Mouse (Mus musculus) neural tube, embryonic 15.5 days (tissue): Measurements from ENCODE around the gene Ankrd55. TPM values are rescaled to one million over a fixed set of nuclear protein-coding genes. Genes with fewer than 3 reads are reported as not detected.

Experiments used
- ATAC-seq: fragments of 200-750 bp; cut with Nextera tagmentation; 2 replicates; pipeline ENCODE4 v1.8.0; 2017; ENCODE audit warnings: mild to moderate bottlenecking, moderate TSS enrichment, moderate library complexity; ENCODE audit not compliant: low FRiP score
- H3K27ac ChIP-seq: fragments of 300-500 bp; sonication (generic); replicated peaks from 2 replicates; pipeline ENCODE4 v1.5.1; 2015; ENCODE audit warnings: mild to moderate bottlenecking, inconsistent platforms
- H3K27me3 ChIP-seq: fragments of 300-500 bp; sonication (generic); replicated peaks from 2 replicates; pipeline ENCODE4 v1.6.1; 2015; ENCODE audit warnings: inconsistent platforms
- H3K36me3 ChIP-seq: fragments of 300-500 bp; sonication (generic); 2 replicates; pipeline ENCODE4 v1.6.1; 2015; ENCODE audit warnings: inconsistent platforms
- H3K4me1 ChIP-seq: fragments of 300-500 bp; sonication (generic); 2 replicates; pipeline ENCODE4 v1.6.1; 2015; ENCODE audit warnings: inconsistent platforms
- H3K4me2 ChIP-seq: fragments of 300-500 bp; sonication (generic); 2 replicates; pipeline ENCODE4 v1.6.1; 2015; ENCODE audit warnings: inconsistent platforms, mild to moderate bottlenecking, moderate library complexity
- H3K4me3 ChIP-seq: fragments of 300-500 bp; sonication (generic); replicated peaks from 2 replicates; pipeline ENCODE4 v1.5.1; 2015; ENCODE audit warnings: mild to moderate bottlenecking, inconsistent platforms
- H3K9ac ChIP-seq: fragments of 300-500 bp; sonication (generic); replicated peaks from 2 replicates; pipeline ENCODE4 v1.6.1; 2015; ENCODE audit warnings: mild to moderate bottlenecking, inconsistent platforms
- H3K9me3 ChIP-seq: fragments of 300-500 bp; sonication (generic); replicated peaks from 2 replicates; pipeline ENCODE4 v1.6.1; 2016; ENCODE audit warnings: inconsistent platforms
- WGBS: fragments of 180-500 bp; shearing (Covaris S2); methylation state at CpG from one replicate; pipeline ENCODE4 v1.1.7; 2015; ENCODE audit warnings: mixed read lengths; 5-methylcytosine and 5-hydroxymethylcytosine counted together
- polyA plus RNA-seq: library from polyadenylated mRNA; unstranded; fragments of >200 nt; fragmentation: Nextera tagmentation; extraction: Ambion mirVana; gene quantifications from 2 replicates; pipeline ENCODE4 v1.2.1, GENCODE M21; 2015

Ankrd55 gene
- polyA plus RNA-seq, 1 experiment from 2014 or later = 12.3 TPM

GRCm38 (mm10) chr13:112326977-112327376 lies 38.7 kb downstream of the Ankrd55 start:
- H3K27ac ChIP-seq = 0 out of 2 replicates have a peak overlapping the region, but pooled peaks have one; percentile 13
- ATAC-seq = no peak
- WGBS = 84% methylated on average over 5 of the region's 5 CpGs
- H3K4me1 ChIP-seq = peaks cover 22% of the 10 kb centered on the region
- no peaks in the 10 kb centered on the region for H3K9me3 ChIP-seq
- H3K27me3 ChIP-seq = no peaks in the 10 kb centered on the region
- no peak overlapping the region for H3K9ac ChIP-seq
- no peak overlapping the region for H3K4me2 ChIP-seq
- H3K4me3 ChIP-seq = no peak overlapping the region
- H3K36me3 ChIP-seq = peaks cover 2% of the 10 kb centered on the region; the same call in 1 of the 2 replicates

GRCm38 (mm10) chr13:112327511-112327910 lies 39.3 kb downstream of the Ankrd55 start:
- no peaks in the 10 kb centered on the region for H3K9me3 ChIP-seq
- 65% methylated on average over 4 of the region's 4 CpGs for WGBS
- no peak overlapping the region for H3K4me2 ChIP-seq

GRCm38 (mm10) chr13:112330257-112330656 lies 42.0 kb downstream of the Ankrd55 start:
- no peak overlapping the region for H3K4me2 ChIP-seq
- WGBS = 88% methylated on average over 6 of the region's 6 CpGs
- peaks cover 2% of the 10 kb centered on the region; the same call in 1 of the 2 replicates for H3K36me3 ChIP-seq
- H3K9ac ChIP-seq = no peak overlapping the region
- H3K27me3 ChIP-seq = no peaks in the 10 kb centered on the region
- H3K4me3 ChIP-seq = no peak overlapping the region
- peaks cover 20% of the 10 kb centered on the region for H3K4me1 ChIP-seq
- no peaks in the 10 kb centered on the region for H3K9me3 ChIP-seq
- no peak overlapping the region for H3K27ac ChIP-seq
- ATAC-seq = no peak

More at GRCm38 (mm10) chr13:112327511-112327910, 39.3 kb downstream of the Ankrd55 start:
- Histone ChIP-seq H3K4me3 (no peak overlapping the region), H3K4me1 (peaks cover 26% of the 10 kb centered on the region), H3K27ac (0 out of 2 replicates have a peak overlapping the region, but pooled peaks have one; percentile 13), H3K36me3 (peaks cover 2% of the 10 kb centered on the region; the same call in 1 of the 2 replicates), H3K9ac (no peak overlapping the region), H3K27me3 (no peaks in the 10 kb centered on the region)
- no peak for ATAC-seq

GRCm38 (mm10) chr13:112330919-112331681 lies 42.8 kb downstream of the Ankrd55 start:
- WGBS = 23% methylated on average over 8 of the region's 8 CpGs
- Histone ChIP-seq H3K27ac (peak overlapping the region; percentile 80), H3K4me3 (no peak overlapping the region), H3K9ac (0 out of 2 replicates have a peak overlapping the region, but pooled peaks have one; percentile 14), H3K9me3 (no peaks in the 10 kb centered on the region), H3K4me2 (peak overlapping the region; percentile 15), H3K4me1 (peaks cover 20% of the 10 kb centered on the region), H3K27me3 (no peaks in the 10 kb centered on the region), H3K36me3 (peaks cover 2% of the 10 kb centered on the region; the same call in 1 of the 2 replicates)
- peak; percentile 87 for ATAC-seq

- H3K27ac ChIP-seq = peak overlapping the region; percentile 80
- peaks cover 20% of the 10 kb centered on the region for H3K4me1 ChIP-seq
- peak overlapping the region; percentile 15 for H3K4me2 ChIP-seq
- H3K9ac ChIP-seq = 0 out of 2 replicates have a peak overlapping the region, but pooled peaks have one; percentile 14
- H3K9me3 ChIP-seq = no peaks in the 10 kb centered on the region
- peak; percentile 79 for ATAC-seq
- 7% methylated on average over 1 of the region's 1 CpGs for WGBS
- H3K27me3 ChIP-seq = no peaks in the 10 kb centered on the region
- H3K36me3 ChIP-seq = peaks cover 3% of the 10 kb centered on the region; the same call in 1 of the 2 replicates
- H3K4me3 ChIP-seq = no peak overlapping the region
Measured at GRCm38 (mm10) chr13:112331682-112332061, 43.4 kb downstream of the Ankrd55 start.

- Histone ChIP-seq H3K27me3 (no peaks in the 10 kb centered on the region), H3K27ac (no peak overlapping the region), H3K4me1 (peaks cover 20% of the 10 kb centered on the region), H3K9me3 (no peaks in the 10 kb centered on the region), H3K9ac (no peak overlapping the region), H3K4me2 (no peak overlapping the region), H3K36me3 (peaks cover 5% of the 10 kb centered on the region; the same call in 1 of the 2 replicates), H3K4me3 (no peak overlapping the region)
- no peak for ATAC-seq
- 86% methylated on average over 3 of the region's 3 CpGs for WGBS
Measured at GRCm38 (mm10) chr13:112335531-112335930, 47.3 kb downstream of the Ankrd55 start.

- Histone ChIP-seq H3K4me1 (peaks cover 4% of the 10 kb centered on the region; the same call in 1 of the 2 replicates), H3K36me3 (peaks cover 5% of the 10 kb centered on the region; the same call in 1 of the 2 replicates), H3K27me3 (no peaks in the 10 kb centered on the region), H3K4me3 (no peak overlapping the region), H3K27ac (no peak overlapping the region), H3K9me3 (no peaks in the 10 kb centered on the region), H3K4me2 (no peak overlapping the region), H3K9ac (no peak overlapping the region)
- no peak for ATAC-seq
- WGBS = 94% methylated on average over 9 of the region's 9 CpGs
Measured at GRCm38 (mm10) chr13:112337146-112337545, 48.9 kb downstream of the Ankrd55 start.

- WGBS = 85% methylated on average over 8 of the region's 8 CpGs
- Histone ChIP-seq H3K27me3 (no peaks in the 10 kb centered on the region), H3K4me3 (no peak overlapping the region), H3K27ac (no peak overlapping the region), H3K36me3 (peaks cover 5% of the 10 kb centered on the region; the same call in 1 of the 2 replicates), H3K4me1 (no peaks in the 10 kb centered on the region), H3K9me3 (no peaks in the 10 kb centered on the region), H3K4me2 (no peak overlapping the region), H3K9ac (no peak overlapping the region)
- no peak for ATAC-seq
Measured at GRCm38 (mm10) chr13:112340205-112340604, 52.0 kb downstream of the Ankrd55 start.

- no peaks in the 10 kb centered on the region for H3K9me3 ChIP-seq
- no peaks in the 10 kb centered on the region for H3K4me1 ChIP-seq
- WGBS = 88% methylated on average over 6 of the region's 6 CpGs
- H3K27ac ChIP-seq = no peak overlapping the region
- no peak overlapping the region for H3K4me2 ChIP-seq
- ATAC-seq = no peak
- no peak overlapping the region for H3K4me3 ChIP-seq
- no peaks in the 10 kb centered on the region for H3K27me3 ChIP-seq
- no peak overlapping the region for H3K9ac ChIP-seq
- peaks cover 5% of the 10 kb centered on the region; the same call in 1 of the 2 replicates for H3K36me3 ChIP-seq
Measured at GRCm38 (mm10) chr13:112340761-112341160, 52.5 kb downstream of the Ankrd55 start.

- no peak overlapping the region for H3K4me2 ChIP-seq
- H3K4me1 ChIP-seq = no peaks in the 10 kb centered on the region
- WGBS = 72% methylated on average over 5 of the region's 5 CpGs
- H3K27ac ChIP-seq = no peak overlapping the region
- no peaks in the 10 kb centered on the region for H3K9me3 ChIP-seq
- no peak for ATAC-seq
- no peak overlapping the region for H3K9ac ChIP-seq
- H3K36me3 ChIP-seq = no peaks in the 10 kb centered on the region
- no peaks in the 10 kb centered on the region for H3K27me3 ChIP-seq
- H3K4me3 ChIP-seq = no peak overlapping the region
Measured at GRCm38 (mm10) chr13:112342971-112343627, 54.8 kb downstream of the Ankrd55 start.

GRCm38 (mm10) chr13:112343628-112344009 lies 55.4 kb downstream of the Ankrd55 start:
- 0 out of 2 replicates have a peak, but pooled peaks cover under 1% of the 10 kb centered on the region for H3K36me3 ChIP-seq
- H3K9ac ChIP-seq = no peak overlapping the region
- ATAC-seq = no peak
- H3K4me2 ChIP-seq = no peak overlapping the region
- no peaks in the 10 kb centered on the region for H3K4me1 ChIP-seq
- H3K9me3 ChIP-seq = no peaks in the 10 kb centered on the region
- WGBS = 92% methylated on average over 5 of the region's 5 CpGs
- no peak overlapping the region for H3K27ac ChIP-seq
- H3K27me3 ChIP-seq = no peaks in the 10 kb centered on the region
- no peak overlapping the region for H3K4me3 ChIP-seq
